Mouse (Mus musculus): ENCODE measurements around the gene Zbtb20.

The Zbtb20 gene

DNA sequence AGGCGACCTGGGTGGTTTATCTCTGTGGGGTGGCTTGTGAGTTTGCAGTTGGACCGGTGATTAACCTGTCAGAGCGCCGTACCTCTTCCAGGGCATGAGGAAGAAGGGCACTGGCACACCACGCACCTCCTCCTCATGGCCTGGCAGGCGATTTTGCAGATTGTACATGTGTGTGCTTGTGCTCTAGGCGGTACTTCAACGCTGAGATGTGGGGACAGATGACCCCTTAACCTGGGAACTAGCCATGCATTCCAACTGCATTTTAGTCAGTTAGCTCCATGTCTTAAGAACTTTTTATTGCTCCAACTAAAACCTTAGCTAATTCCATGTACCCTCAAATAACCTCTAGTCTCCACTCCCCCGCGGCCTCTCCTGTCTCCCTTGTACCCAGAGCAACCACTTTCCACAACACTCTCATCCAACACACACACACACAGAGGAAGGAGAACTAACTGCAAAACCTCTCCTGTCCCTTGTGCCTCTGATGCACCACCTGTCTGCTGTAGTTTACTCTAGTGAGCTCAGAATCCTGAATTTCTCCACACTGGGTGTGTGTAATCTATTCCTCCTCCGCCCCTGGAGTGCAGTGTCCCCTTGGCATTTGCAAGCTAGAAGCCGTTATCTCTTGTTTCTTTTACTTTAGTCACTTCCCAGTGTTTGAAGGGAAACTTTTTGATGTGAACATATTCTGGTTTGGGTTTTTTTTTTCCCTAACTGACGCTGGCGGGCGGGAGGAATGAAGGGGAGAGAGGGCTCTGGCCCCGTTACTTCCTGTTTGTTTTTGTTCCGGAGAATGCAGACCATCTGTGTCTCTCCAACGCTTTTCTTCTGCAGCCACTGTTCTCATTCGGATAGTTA lies 671.9 kb downstream of the Zbtb20 start:
- in situ Hi-C loops (cut with MboI, MseI) = loop anchor here in 1 of 2 experiments (5.0 kb wide), 1 partner anchor 245 kb away; no protein-coding TSS in a partner anchor

GRCm38 (mm10) chr16:43548774-43549173 lies 673.1 kb downstream of the Zbtb20 start:
- in situ Hi-C loops (cut with MboI, MseI) = loop anchor here in 1 of 2 experiments (5.0 kb wide), 1 partner anchor 244 kb away; no protein-coding TSS in a partner anchor

GRCm38 (mm10) chr16:43549425-43550089 lies 673.9 kb downstream of the Zbtb20 start:
- in situ Hi-C loops (cut with MboI, MseI) = loop anchor here (5.0 kb wide), 2 partner anchors 183 to 243 kb away; no protein-coding TSS in a partner anchor

- in situ Hi-C loops (cut with MboI, MseI) = loop anchor here in 1 of 2 experiments (5.0 kb wide), 1 partner anchor 180 kb away; no protein-coding TSS in a partner anchor
These were observed 676.8 kb downstream of the Zbtb20 start for GRCm38 (mm10) chr16:43552443-43552842.

GRCm38 (mm10) chr16:43557385-43557784 lies 681.7 kb downstream of the Zbtb20 start:
- in situ Hi-C loops (cut with MboI, MseI) = no loop called here

GRCm38 (mm10) chr16:43561330-43561729 lies 685.6 kb downstream of the Zbtb20 start:
- in situ Hi-C loops (cut with MboI, MseI) = no loop called here

GRCm38 (mm10) chr16:43561956-43562355 lies 686.3 kb downstream of the Zbtb20 start:
- in situ Hi-C loops (cut with MboI, MseI) = no loop called here

GRCm38 (mm10) chr16:43565872-43566271 lies 690.2 kb downstream of the Zbtb20 start:
- in situ Hi-C loops (cut with MboI, MseI) = no loop called here

GRCm38 (mm10) chr16:43566511-43566910 lies 690.8 kb downstream of the Zbtb20 start:
- in situ Hi-C loops (cut with MboI, MseI) = no loop called here

DNA sequence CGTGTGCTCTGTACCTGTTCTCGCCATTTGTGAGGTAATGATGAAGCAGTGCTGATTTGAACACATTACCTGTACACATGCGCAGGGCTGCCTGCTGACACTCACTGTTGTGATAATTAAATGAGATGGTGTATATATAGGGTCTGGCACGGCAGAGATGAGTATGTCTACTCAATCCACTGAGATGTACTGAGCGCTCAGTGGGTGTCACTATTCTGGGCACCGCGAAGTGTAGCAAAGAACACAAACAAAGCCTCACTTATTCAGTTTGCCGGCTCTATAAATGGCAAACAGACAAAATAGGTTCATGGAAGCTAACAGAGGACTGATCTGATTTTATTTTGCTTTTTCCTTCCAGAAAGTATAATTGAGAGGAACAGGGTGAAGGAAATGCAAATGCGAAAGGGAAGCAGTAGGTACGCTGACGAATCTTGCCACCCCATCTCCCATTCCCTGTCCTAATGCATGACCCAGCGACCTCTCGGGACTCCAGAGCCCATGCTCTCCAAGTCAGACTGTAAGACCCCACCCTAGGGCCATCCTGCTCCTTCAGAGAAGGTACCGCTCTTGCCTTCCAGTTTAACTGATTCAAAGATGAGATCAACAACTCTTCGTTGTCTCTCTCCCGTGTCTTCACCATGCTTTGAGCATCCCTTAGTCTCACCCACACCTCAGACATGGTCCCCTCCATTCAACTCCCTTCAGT lies 695.8 kb downstream of the Zbtb20 start:
- in situ Hi-C loops (cut with MboI, MseI) = no loop called here

DNA sequence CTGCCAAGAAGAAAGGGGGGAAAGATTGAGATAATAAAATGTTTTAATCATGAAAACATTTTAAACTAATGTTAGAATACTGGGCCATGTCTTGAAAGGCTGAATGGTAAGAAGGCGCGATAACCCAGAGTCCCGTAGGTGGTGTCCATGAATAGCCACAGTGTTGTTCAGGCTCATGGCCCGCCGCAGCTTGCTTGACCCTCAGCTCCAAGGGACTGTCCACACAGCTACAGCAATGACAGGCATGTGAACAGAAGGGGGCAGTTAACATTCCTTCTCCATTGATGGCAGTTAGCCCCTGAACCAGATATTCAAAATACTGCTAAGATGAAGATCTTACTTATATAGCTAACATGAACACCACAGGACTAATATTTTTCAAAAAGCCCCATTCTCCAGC lies 696.5 kb downstream of the Zbtb20 start:
- in situ Hi-C loops (cut with MboI, MseI) = no loop called here

GRCm38 (mm10) chr16:43572766-43573165 lies 697.1 kb downstream of the Zbtb20 start:
- in situ Hi-C loops (cut with MboI, MseI) = no loop called here

- in situ Hi-C loops (cut with MboI, MseI) = no loop called here
These were observed 697.6 kb downstream of the Zbtb20 start for GRCm38 (mm10) chr16:43573181-43573833.

DNA sequence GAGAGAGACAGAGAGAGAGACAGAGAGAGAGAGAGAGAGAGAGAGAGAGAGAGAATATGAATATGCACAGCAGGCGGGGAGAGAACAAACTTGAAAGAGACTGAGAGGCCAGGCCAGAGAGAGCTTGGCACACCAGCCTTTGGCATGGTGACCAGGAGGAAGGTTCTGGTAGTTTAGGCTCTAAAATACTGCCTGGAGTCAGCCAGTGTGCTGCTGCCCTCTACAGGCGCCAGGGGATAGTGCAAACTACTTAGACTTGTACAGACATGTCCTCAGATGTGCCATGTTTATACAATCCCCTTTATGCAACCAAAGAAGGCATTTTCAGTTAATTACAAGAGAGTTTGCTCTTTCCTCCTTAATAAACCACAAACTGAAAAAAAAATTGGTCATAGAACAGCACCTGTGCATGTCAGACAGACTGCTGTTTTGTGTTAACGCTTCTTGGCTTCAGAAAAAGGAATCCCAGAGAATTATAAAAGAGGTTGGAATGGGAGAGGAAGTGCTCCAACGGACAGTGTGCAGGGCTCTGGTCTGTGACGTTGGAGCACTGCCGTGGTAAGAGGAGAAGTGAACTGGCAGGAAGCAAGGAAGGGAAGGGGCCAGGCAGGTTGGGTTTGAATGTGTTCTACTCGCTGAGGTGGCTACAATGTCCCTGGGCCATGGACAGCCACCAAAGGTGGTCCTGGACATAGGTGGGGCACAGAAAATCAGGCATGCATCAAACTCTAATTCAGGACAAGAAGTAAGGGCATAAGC lies 698.5 kb downstream of the Zbtb20 start:
- in situ Hi-C loops (cut with MboI, MseI) = no loop called here

GRCm38 (mm10) chr16:43575066-43575465 lies 699.4 kb downstream of the Zbtb20 start:
- in situ Hi-C loops (cut with MboI, MseI) = no loop called here

DNA sequence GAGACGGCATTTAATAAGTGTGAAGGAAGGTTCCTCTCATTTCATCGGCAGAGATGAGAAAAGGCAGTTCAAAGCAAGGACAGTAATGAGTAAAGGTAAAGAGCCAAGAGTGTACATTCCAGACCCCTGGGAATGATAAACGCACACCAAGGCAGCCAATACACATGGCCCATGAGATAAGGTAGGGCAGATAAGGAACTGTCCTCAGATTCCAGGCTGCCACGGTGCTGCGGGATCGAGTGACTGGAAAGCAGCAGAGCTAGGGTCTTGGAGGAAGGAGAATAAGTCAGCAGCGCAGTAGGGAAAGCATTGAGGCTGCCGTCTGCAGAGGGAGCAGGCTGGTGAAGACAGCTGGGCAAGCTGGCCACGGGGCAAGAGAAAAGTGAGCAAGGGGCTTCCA lies 699.8 kb downstream of the Zbtb20 start:
- in situ Hi-C loops (cut with MboI, MseI) = no loop called here

GRCm38 (mm10) chr16:43577399-43577798 lies 701.7 kb downstream of the Zbtb20 start:
- in situ Hi-C loops (cut with MboI, MseI) = no loop called here

DNA sequence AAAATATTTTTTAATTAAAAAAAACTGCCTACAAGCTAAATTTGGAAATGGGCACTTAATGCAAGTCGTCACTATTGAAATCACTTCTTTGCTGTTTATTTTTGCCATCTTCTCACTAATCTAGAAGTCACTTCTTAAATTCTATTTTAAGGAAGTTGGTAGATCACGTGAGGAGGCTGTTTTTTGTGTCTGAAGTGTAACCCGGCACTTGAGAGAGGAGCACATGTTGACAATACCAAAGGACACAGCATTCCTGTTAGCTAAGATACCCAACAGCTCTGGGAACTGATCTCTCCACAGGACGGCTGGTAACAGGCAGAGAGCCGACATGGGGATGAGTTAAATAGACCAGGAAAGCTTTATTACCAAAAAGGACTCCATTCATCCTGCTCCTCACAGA lies 702.7 kb downstream of the Zbtb20 start:
- in situ Hi-C loops (cut with MboI, MseI) = no loop called here

DNA sequence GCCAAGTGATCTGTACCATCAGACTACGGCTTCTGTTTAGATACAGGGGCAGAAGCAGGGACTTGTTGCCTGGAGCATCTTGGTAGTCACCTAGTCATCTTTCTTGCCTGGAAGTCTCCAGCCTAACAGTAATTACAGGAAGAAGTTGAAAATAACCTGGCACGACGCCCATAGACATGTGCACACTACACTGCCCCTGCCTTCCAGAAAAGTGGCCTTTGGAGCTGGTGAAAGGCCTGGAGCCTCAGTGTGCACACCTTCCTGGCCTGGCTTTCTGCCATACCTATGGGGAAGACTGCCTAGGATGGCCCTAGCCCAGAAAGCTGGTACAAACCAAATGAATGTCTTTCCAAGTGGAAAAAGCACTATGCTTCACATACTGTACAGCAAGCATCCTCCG lies 703.4 kb downstream of the Zbtb20 start:
- in situ Hi-C loops (cut with MboI, MseI) = no loop called here

GRCm38 (mm10) chr16:43580321-43580822 lies 704.7 kb downstream of the Zbtb20 start:
- in situ Hi-C loops (cut with MboI, MseI) = no loop called here
